Mouse (Mus musculus): Measurements from ENCODE around the gene Mkrn1. TPM values are rescaled to one million over a fixed set of nuclear protein-coding genes. Genes with fewer than 3 reads are reported as not detected.

Gene Mkrn1
- total and polyA plus RNA-seq, 2 experiments from 2014 or later: 57.5 to 61.1 TPM

DNA sequence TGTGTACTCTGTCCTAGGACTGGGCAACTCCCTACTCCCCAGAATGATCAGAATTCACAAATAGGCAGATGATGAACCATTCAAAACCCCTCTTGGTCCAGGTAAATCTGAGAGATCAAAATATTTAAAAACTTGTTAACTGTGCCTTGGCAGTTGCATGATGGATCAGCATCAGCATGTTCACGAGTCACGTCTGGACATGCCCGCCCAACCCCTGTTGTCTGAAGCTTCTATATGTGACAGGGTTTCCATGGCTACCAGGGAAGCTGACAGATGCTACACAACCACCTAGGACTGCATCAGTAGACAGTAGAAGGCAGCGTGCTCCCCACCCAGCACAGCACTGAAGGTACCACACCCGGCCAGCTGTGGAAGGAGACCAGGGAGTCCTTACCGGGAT is 71.3 kb downstream of the Mkrn1 start:
- H3K27me3 ChIP-seq (ENCODE audit: control insufficient read depth, insufficient read depth, low read length): no peaks in the 10 kb centered on the region
- no peaks in the 10 kb centered on the region for H3K4me1 ChIP-seq (ENCODE audit: control insufficient read depth, insufficient read depth)
- 86% methylated on average over 6 of the region's 6 CpGs for WGBS
- H3K4me3 ChIP-seq (ENCODE audit: low read depth, low read length): no peak overlapping the region
- no peak for TF ChIP-seq CTCF (IDR thresholded peaks at IDR 0.05; ENCODE audit: low read depth)
- TF ChIP-seq EP300 (IDR thresholded peaks at IDR 0.05; ENCODE audit: low read depth): no peak
- H3K36me3 ChIP-seq (replicated peaks; ENCODE audit: control insufficient read depth, insufficient read depth, low read length): peaks cover 76% of the 10 kb centered on the region
- H3K27ac ChIP-seq (ENCODE audit: low read depth): peak overlapping the region; percentile 54
- ATAC-seq (ENCODE audit: insufficient read depth, low read depth) (no peak), DNase-seq (ENCODE audit: low spot score) (no peak)
- H3K4me2 ChIP-seq (ENCODE audit: low read depth, low read length): no peak overlapping the region
- no peaks in the 10 kb centered on the region for H3K9me3 ChIP-seq (replicated peaks; ENCODE audit: control insufficient read depth, low read length)
- H3K9ac ChIP-seq (replicated peaks; ENCODE audit: low read depth, low read length): no peak overlapping the region

DNA sequence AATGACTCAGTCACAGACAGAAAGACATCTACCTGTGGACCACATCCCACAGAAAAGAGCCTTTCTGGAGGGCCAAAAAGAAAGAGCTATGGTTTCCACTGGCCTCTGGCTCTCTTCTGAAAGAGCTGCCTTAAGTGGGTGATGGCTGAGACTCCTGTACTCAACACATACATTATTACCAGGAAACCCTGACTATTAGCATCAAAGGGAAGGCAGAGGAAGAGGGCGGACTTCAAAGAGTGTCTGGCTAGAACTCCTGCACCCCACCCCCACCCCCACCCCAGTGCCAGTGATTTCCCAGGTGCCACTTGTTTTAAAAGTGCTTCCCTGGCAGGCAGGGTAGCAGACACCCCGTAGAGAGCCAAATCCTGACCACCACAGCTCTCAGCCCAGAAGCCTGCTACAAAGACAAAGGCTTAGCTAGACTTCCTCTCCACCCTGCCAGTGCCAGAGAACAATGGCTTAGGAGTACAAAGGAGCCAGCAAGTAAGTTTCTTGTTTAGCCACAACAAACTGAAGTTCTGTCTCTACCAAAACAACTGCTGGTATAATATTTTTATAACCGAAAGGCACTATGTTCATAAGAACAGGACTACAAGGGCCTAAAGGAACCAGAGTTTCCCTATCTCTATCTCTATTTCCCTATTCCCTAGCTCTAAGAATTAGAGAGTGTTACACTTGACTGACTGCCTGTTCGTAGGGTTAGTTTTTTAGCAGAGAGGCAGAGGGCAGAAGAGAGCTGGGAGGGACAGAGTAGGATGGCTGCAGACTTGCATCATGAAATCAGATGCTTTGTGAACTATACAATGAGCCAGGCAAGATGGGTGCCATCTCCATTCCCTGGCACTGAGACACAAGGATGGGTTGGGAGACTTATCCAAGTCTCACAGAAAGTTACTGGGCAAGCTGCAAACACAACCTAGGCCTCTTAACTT is 72.1 kb downstream of the Mkrn1 start:
- no peak for DNase-seq (ENCODE audit: low spot score)
- H3K9me3 ChIP-seq (replicated peaks; ENCODE audit: control insufficient read depth, low read length): no peaks in the 10 kb centered on the region

More for the DNA sequence above, 72.1 kb downstream of the Mkrn1 start:
- no peak overlapping the region for H3K4me2 ChIP-seq (ENCODE audit: low read depth, low read length)
- no peak for ATAC-seq (ENCODE audit: insufficient read depth, low read depth)
- H3K27ac ChIP-seq (ENCODE audit: low read depth): peak overlapping the region; percentile 54
- H3K36me3 ChIP-seq (replicated peaks; ENCODE audit: control insufficient read depth, insufficient read depth, low read length): peaks cover 68% of the 10 kb centered on the region
- H3K4me1 ChIP-seq (ENCODE audit: control insufficient read depth, insufficient read depth): no peaks in the 10 kb centered on the region
- TF ChIP-seq EP300 (IDR thresholded peaks at IDR 0.05; ENCODE audit: low read depth) (no peak), CTCF (IDR thresholded peaks at IDR 0.05; ENCODE audit: low read depth) (peak; percentile 15; the same call in 1 of the 2 replicates)
- no peak overlapping the region for H3K4me3 ChIP-seq (ENCODE audit: low read depth, low read length)
- WGBS: 67% methylated on average over 4 of the region's 4 CpGs
- H3K27me3 ChIP-seq (ENCODE audit: control insufficient read depth, insufficient read depth, low read length): no peaks in the 10 kb centered on the region
- H3K9ac ChIP-seq (replicated peaks; ENCODE audit: low read depth, low read length): no peak overlapping the region

Other genes starting within 250 kb of the Mkrn1 start
- 9.0 and 10.1 TPM in 2 replicates for gene Kdm7a, start 213.7 kb downstream of the Mkrn1 start, total RNA-seq (2014; rRNA removed; ENCODE audit: low replicate concordance)
- gene Kdm7a, start 213.7 kb downstream of the Mkrn1 start, polyA plus RNA-seq (2015; fragmentation: Nextera tagmentation; extraction: Ambion mirVana): 3.5 and 4.0 TPM in 2 replicates
- 9.0 and 12.6 TPM in 2 replicates for gene Slc37a3, start 42.8 kb downstream of the Mkrn1 start, total RNA-seq (2014; rRNA removed; ENCODE audit: low replicate concordance)
- gene Slc37a3, start 42.8 kb downstream of the Mkrn1 start, polyA plus RNA-seq (2015; fragmentation: Nextera tagmentation; extraction: Ambion mirVana): 19.9 TPM in 2 replicates
- 0.43 TPM in 1 of 2 replicates, not detected in the other for gene Rab19, start 39.3 kb downstream of the Mkrn1 start, total RNA-seq (2014; rRNA removed; ENCODE audit: low replicate concordance)
- 0.30 and 0.40 TPM in 2 replicates for gene Rab19, start 39.3 kb downstream of the Mkrn1 start, polyA plus RNA-seq (2015; fragmentation: Nextera tagmentation; extraction: Ambion mirVana)
- gene Dennd2a, start 137.4 kb upstream of the Mkrn1 start, total RNA-seq (2014; rRNA removed; ENCODE audit: low replicate concordance): 7.3 and 9.0 TPM in 2 replicates
- 5.5 TPM in 2 replicates for gene Dennd2a, start 137.4 kb upstream of the Mkrn1 start, polyA plus RNA-seq (2015; fragmentation: Nextera tagmentation; extraction: Ambion mirVana)
- 17.5 and 22.4 TPM in 2 replicates for gene Adck2, start 153.4 kb upstream of the Mkrn1 start, total RNA-seq (2014; rRNA removed; ENCODE audit: low replicate concordance)
- gene Adck2, start 153.4 kb upstream of the Mkrn1 start, polyA plus RNA-seq (2015; fragmentation: Nextera tagmentation; extraction: Ambion mirVana): 24.4 and 25.7 TPM in 2 replicates
- gene Gm42420, start 165.3 kb upstream of the Mkrn1 start, total RNA-seq (2014; rRNA removed; ENCODE audit: low replicate concordance): not detected in 2 replicates
- 0.60 and 2.7 TPM in 2 replicates for gene Gm42420, start 165.3 kb upstream of the Mkrn1 start, polyA plus RNA-seq (2015; fragmentation: Nextera tagmentation; extraction: Ambion mirVana)
- gene Ndufb2, start 172.1 kb upstream of the Mkrn1 start, total RNA-seq (2014; rRNA removed; ENCODE audit: low replicate concordance): 719 and 838 TPM in 2 replicates
- gene Ndufb2, start 172.1 kb upstream of the Mkrn1 start, polyA plus RNA-seq (2015; fragmentation: Nextera tagmentation; extraction: Ambion mirVana): 1,229 and 1,304 TPM in 2 replicates